Mouse (Mus musculus) cortical plate, adult 2 months (tissue): Measurements from ENCODE around the gene Mrpl21. TPM values are rescaled to one million over a fixed set of nuclear protein-coding genes. Genes with fewer than 3 reads are reported as not detected.

Source experiments
- H3K27ac ChIP-seq: fragments of 200-500 bp; 2 replicates; pipeline ENCODE4 v1.5.1; 2012; ENCODE audit warnings: low read length, control low read depth, inconsistent platforms; ENCODE audit not compliant: insufficient read depth
- H3K4me1 ChIP-seq: fragments of 200-500 bp; 2 replicates; pipeline ENCODE4 v1.6.1; 2011; ENCODE audit warnings: low read length; ENCODE audit not compliant: control insufficient read depth, insufficient read depth
- H3K4me3 ChIP-seq: fragments of 200-500 bp; 2 replicates; pipeline ENCODE4 v1.5.1; 2011; ENCODE audit warnings: mild to moderate bottlenecking, low read length, control low read depth; ENCODE audit not compliant: insufficient read depth
- CTCF ChIP-seq: fragments of 200-500 bp; IDR thresholded peaks from 2 replicates; pipeline ENCODE4 v1.5.1; 2011; ENCODE audit warnings: mild to moderate bottlenecking, control low read depth, low read length; ENCODE audit not compliant: insufficient read depth; ENCODE audit errors: extremely low read depth
- POLR2A ChIP-seq: fragments of 200-500 bp; IDR thresholded peaks from 2 replicates; pipeline ENCODE4 v1.6.1; 2011; ENCODE audit warnings: mild to moderate bottlenecking, low read length, control low read depth; ENCODE audit not compliant: insufficient read depth; ENCODE audit errors: extremely low read depth
- polyA plus RNA-seq: library from polyadenylated mRNA; depleted of rRNA; stranded (reverse); fragments of >200 nt; gene quantifications from 2 replicates; pipeline ENCODE4 v1.2.3, GENCODE M21; 2012

Mrpl21 gene
- polyA plus RNA-seq, 1 experiment = 53.6 TPM

DNA sequence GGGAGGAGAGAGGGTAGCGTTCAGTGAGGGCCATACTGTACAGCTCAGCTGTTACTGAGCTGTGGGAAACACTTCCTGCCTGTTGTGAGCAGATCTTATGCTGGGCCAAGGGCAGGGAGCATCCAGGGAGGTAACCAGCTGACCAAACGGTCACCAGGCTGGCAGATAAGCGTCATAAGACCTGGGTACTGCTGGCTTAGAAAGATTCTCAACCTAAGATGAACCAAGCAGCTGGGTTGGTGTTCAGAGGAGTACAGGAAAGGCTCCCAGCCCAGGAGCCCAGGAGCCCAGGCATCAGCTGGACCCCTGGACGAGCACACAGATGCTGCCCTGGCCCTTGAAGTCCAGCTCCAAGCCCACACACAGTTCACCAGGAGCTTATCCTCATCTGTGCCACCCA is 15.4 kb upstream of the Mrpl21 start:
- no peak overlapping the region for H3K27ac ChIP-seq
- no peak overlapping the region for H3K4me3 ChIP-seq
- TF ChIP-seq POLR2A (no peak), CTCF (no peak)
- H3K4me1 ChIP-seq = no peaks in the 10 kb centered on the region

DNA sequence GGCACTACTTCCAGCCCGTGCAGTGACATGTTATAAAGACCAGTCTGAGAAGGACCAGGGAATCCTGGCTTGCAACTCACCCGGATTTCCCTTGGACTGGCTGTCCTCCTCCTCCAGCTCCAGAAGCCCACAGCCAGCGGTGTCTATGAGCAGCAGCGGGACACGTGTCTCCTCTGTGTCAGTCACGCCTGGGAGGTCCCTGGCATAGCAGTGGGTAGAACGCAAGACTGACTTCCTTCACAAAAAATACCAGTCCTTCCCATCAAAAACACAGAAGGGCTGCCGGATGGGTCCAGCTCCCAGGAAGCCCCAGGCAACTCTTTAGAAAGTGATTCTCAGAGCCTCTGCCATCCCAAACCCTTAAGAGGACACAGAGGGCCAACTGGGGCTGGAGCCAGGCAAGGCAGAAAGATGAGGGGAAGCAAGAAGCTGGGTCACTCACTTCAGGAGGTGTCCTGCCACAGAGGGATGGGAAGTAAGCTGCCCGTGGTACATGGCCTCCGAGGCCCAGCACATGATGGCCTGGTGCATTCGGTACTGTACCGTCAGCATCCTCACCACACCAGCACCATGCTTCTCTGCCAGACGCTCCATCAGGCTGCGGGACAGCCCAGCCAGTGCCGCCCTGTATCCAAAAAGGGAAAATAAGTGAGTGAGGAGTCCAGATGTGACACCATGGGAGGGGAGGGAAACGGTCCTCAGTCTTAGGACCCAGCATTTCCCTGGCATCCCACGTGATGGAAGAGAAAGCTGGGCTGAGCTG is 14.3 kb upstream of the Mrpl21 start:
- H3K27ac ChIP-seq = no peak overlapping the region
- no peaks in the 10 kb centered on the region for H3K4me1 ChIP-seq
- no peak for TF ChIP-seq CTCF
- no peak for TF ChIP-seq POLR2A
- H3K4me3 ChIP-seq = no peak overlapping the region

DNA sequence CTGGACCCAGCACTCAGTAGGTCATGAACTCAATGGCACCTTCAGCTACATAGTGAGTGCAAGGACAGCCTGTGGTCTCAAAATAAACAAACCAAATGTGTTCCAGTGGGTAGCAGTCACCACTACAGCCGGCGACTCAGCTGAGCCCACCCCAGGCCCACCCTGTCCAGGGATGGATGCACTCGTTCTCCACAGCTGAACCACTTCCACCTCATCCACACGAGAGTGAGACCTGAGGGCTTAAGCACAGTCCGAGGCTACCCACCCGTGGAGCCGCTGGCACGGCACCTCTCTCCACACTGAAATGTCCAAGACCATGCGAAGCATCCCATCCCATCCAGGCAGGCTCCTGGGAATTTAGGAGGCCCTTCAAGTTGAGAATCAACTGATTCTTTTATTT is 13.4 kb upstream of the Mrpl21 start:
- H3K4me1 ChIP-seq = no peaks in the 10 kb centered on the region
- no peak overlapping the region for H3K4me3 ChIP-seq
- no peak for TF ChIP-seq POLR2A
- H3K27ac ChIP-seq = no peak overlapping the region

DNA sequence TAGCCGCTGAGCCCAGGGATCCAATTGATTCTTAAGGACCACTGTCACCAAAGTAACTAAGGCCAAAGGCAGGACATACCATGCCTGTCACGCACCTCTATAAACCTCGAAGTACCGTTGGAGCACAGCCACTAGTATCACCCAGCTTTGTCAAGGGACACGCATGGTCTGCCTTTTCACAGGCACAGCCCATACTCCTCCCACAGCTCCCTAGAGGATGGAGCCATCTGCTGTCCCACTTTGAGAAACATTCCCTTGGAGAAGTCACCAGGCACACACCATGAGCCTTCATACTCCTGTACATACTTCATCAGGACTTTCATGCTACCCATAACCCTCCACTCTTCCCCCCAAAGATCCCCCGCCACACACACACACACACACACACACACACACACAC is 12.9 kb upstream of the Mrpl21 start:
- no peak for TF ChIP-seq CTCF
- no peak for TF ChIP-seq POLR2A
- Histone ChIP-seq H3K27ac (no peak overlapping the region), H3K4me3 (no peak overlapping the region), H3K4me1 (no peaks in the 10 kb centered on the region)

DNA sequence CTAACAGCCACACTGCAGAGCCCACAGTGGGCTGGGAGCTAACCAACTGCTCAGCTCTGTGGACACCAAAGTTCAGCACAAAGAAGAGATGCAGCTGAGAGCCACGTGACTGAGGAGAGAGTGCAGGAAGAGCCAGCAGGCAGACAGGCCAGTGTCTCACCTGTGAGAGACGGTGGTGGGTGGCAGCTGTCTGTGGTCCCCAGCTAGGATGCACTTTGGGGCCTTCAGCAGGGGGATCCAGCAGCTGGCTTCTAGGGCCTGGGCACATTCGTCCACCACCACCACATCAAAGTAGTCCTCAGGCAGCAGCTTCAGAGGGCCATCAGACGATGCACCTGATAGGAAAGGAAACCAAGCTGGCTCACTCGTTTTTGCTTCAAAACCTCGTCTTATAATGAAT is 11.3 kb upstream of the Mrpl21 start:
- TF ChIP-seq POLR2A (no peak), CTCF (no peak)
- Histone ChIP-seq H3K4me3 (no peak overlapping the region), H3K27ac (no peak overlapping the region), H3K4me1 (no peaks in the 10 kb centered on the region)

DNA sequence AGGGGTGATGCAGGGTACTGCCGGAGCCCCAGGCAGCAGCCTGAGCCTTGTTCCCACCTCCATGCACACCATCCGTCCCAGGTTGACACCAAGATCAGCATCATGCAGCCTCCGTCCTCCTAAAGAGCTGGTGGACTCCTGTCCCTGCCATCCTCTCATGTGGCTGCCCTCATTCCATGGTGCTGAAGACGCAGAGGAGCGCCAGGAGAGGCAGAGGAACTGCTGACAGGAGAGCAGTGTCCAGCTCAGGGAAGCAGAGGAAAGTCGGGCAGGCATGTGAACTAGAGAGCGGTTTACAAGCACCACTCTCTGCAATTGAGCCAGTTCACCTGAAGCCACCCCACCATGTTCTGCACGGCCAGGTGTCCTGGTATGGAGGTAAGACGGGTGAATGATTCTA is 9.4 kb upstream of the Mrpl21 start:
- Histone ChIP-seq H3K4me3 (no peak overlapping the region), H3K27ac (no peak overlapping the region), H3K4me1 (no peaks in the 10 kb centered on the region)
- TF ChIP-seq CTCF (no peak), POLR2A (no peak)

DNA sequence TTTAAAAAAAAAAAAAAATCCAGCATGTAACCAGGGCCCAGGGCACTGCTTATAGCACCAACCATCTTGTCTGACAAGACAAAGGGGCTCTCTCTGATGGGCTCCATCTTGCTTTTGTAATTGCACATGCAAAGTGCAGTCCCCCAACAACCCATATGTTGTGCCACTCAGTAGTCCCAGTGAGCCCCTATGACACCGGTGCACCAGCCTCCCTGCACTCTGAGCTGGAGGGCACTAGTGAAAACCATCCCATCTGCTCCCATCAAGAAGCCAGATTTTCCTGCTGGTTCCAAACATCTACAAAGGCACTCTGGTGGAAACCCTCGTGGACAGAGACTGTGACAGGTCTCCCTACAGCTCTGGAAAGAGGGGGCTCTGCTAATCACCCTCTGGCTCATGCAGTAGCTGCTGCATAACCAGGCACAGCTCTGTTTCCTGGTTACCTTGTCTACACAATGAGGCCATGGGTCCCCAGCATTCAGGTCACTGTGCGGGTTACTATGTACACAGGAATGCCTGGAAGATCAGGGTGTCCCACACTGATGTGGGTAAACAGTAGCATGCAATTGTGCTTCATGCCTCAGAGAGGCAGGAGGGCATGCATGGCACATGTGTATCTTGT is 6.8 kb upstream of the Mrpl21 start:
- H3K4me1 ChIP-seq = no peaks in the 10 kb centered on the region
- TF ChIP-seq CTCF = no peak
- TF ChIP-seq POLR2A = no peak
- H3K4me3 ChIP-seq = no peak overlapping the region

DNA sequence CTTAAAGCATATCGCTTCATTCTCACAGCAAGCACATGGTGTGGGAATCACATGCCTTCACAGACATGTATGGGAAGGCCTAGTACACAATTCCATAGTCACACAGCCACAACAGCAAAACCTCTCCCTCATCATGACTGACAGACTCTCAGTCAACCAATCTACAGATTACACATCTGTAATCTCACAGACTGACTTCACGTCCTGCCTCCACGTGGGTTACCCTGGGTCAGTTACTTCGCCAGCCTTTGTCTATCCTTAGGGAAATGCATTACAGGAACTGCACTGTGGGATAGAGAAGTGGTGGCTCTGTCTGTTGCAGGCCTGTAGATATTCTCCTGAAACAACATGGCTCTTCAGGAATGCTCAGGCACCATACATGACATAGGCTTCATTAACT is 815 bp upstream of the Mrpl21 start:
- Histone ChIP-seq H3K4me3 (peak overlapping the region; percentile 51), H3K4me1 (peaks cover 5% of the 10 kb centered on the region; the same call in 1 of the 2 replicates), H3K27ac (no peak overlapping the region)
- TF ChIP-seq POLR2A = no peak
- TF ChIP-seq CTCF = no peak

More for the DNA sequence above, 6.8 kb upstream of the Mrpl21 start:
- H3K27ac ChIP-seq = no peak overlapping the region

DNA sequence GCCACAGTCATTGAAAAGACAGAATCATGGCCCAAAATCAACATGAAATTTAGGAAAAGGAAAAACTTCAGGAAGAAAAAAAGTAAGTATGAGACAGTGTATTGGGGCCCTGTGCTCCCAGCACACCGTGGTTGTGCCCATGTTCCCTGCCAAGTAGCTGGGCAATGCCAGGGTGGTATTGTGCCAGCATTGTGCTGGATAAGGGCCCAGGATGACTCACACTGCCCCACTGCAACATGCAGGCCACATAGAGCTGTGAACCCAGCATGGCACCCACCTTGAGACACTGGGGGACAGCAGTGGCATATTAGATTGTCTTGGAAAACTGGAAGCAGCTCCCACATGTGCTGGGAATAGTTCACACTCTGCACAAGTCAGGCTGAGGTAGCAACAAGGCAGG is 6.3 kb downstream of the Mrpl21 start:
- Histone ChIP-seq H3K4me1 (no peaks in the 10 kb centered on the region), H3K4me3 (no peak overlapping the region), H3K27ac (no peak overlapping the region)
- TF ChIP-seq CTCF (no peak), POLR2A (no peak)

DNA sequence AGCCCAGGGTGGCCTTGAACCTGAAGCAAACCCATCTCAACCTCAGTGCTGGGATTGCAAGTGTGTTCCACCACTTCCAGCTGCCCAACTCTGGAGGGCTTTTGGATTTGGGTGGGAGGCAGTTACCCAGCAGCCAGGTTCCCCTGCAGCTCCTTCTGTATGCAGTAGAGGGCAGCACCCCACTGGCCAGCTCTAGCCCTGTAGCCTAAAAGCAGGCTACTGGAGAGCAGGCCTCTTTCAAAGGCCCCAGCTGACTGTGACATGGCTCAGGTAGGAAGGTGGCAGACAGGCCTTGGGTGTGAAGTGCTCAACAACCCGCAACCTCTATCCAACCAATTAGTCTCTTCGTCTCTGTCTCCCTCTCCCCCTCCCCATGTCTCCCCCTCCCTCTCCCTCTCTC is 9.3 kb downstream of the Mrpl21 start:
- Histone ChIP-seq H3K4me1 (no peaks in the 10 kb centered on the region), H3K4me3 (no peak overlapping the region), H3K27ac (no peak overlapping the region)
- peak; percentile 84 for TF ChIP-seq CTCF
- no peak for TF ChIP-seq POLR2A
